Mouse (Mus musculus) Patski (cell line): ENCODE results near the gene Pkdcc. TPM values are rescaled to one million over a fixed set of nuclear protein-coding genes. Genes with fewer than 3 reads are reported as not detected.

ENCODE experiments used
- ATAC-seq: fragments of 100-300 bp; one replicate; pipeline ENCODE4 v1.8.0; 2021
- CTCF ChIA-PET: fragments of 350-600 bp; sonication (Branson Sonifier 250); formaldehyde crosslinking; loops from one replicate; lab custom pipeline; 2022; ENCODE audit warnings: inconsistent platforms; lab: Charles Lee
- POLR2A ChIA-PET: fragments of 350-600 bp; sonication (Branson Sonifier 250); formaldehyde crosslinking; loops from one replicate; lab custom pipeline; 2022; ENCODE audit warnings: antibody characterized with exemption, inconsistent platforms; lab: Charles Lee
- DNase-seq: peaks from one replicate; pipeline ENCODE4 v3.0.0-alpha.2; 2011; ENCODE audit warnings: low read depth, low spot score
- H3K27me3 ChIP-seq: fragments of 371-371 bp; one replicate; pipeline ENCODE4 v1.5.1; 2021
- CTCF ChIP-seq: fragments of 100-300 bp; IDR thresholded peaks from one replicate; pipeline ENCODE4 v1.5.1; 2021
- in situ Hi-C: fragments of 300-500 bp; cut with MboI; formaldehyde crosslinking; loops from 3 replicates; pipeline ENCODE4 v1.11.1; 2018; ENCODE audit warnings: low pct_unique_long_range_greater_than_20kb, mixed read lengths
- polyA plus RNA-seq: library from polyadenylated mRNA; unstranded; gene quantifications from one replicate; pipeline ENCODE4 v1.2.3, GENCODE M21; 2021

Gene Pkdcc
- polyA plus RNA-seq: 86.9 TPM

- TF ChIP-seq CTCF: no peak
- in situ Hi-C loops: no loop called here
- peak; percentile 88 for ATAC-seq
Measured at GRCm38 (mm10) chr17:83214674-83215528, at the start of gene Pkdcc. Gene Pkdcc (plus strand): TSS chr17:83215292.

GRCm38 (mm10) chr17:83166195-83166594, 48.9 kb upstream of the Pkdcc start:
- in situ Hi-C loops: no loop called here
- TF ChIP-seq CTCF: no peak
- DNase-seq: no peak
- no peaks in the 10 kb centered on the region for H3K27me3 ChIP-seq
- ATAC-seq: no peak
- CTCF ChIA-PET: interaction anchor here (1.0 to 1.6 kb wide), 3 partner anchors 15 to 109 kb away, joined by 3 to 4 read pairs (median 3); no protein-coding TSS in a partner anchor
- POLR2A ChIA-PET: interaction anchor here (0.8 to 1.4 kb wide), 4 partner anchors 11 to 52 kb away, joined by 3 to 4 read pairs (median 3); no protein-coding TSS in a partner anchor

More at GRCm38 (mm10) chr17:83214674-83215528, at the start of gene Pkdcc:
- H3K27me3 ChIP-seq: no peaks in the 10 kb centered on the region
- DNase-seq: no peak
- ChIA-PET CTCF (no interaction called here), POLR2A (interaction anchor here (0.6 to 1.2 kb wide), 7 partner anchors 13 to 230 kb away, joined by 3 to 4 read pairs (median 3); no protein-coding TSS in a partner anchor)

DNA sequence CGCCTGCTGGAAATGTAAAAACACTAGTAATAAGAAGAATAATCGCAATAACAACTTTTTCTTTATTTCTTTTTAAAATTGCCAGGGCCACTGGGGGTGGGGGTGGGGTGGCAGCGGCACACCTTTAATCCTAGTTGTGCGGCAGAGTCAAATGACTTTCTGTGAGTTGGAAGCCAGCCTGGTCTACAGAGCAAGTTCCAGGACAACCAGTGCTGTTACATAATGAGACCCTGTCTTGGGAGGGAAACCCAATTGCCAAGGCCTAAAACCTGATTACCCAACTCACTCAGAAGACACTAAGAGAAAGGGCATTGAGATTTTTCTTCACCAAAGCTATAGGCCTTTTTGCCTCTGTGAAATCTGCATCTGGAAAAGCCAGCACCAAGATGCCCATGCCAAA, 38.9 kb upstream of the Pkdcc start:
- no peaks in the 10 kb centered on the region for H3K27me3 ChIP-seq
- no peak for TF ChIP-seq CTCF
- ChIA-PET POLR2A (interaction anchor here (0.7 to 0.9 kb wide), 3 partner anchors 9 to 87 kb away, joined by 3 to 7 read pairs (median 3); no protein-coding TSS in a partner anchor), CTCF (interaction anchor here (1.3 to 2.6 kb wide), 2 partner anchors 17 to 28 kb away, joined by 3 to 8 read pairs; no protein-coding TSS in a partner anchor)
- in situ Hi-C loops: no loop called here
- ATAC-seq: no peak
- no peak for DNase-seq

- in situ Hi-C loops: no loop called here
- no peaks in the 10 kb centered on the region for H3K27me3 ChIP-seq
- CTCF ChIA-PET: interaction anchor here (0.8 to 0.9 kb wide), 2 partner anchors 16 to 93 kb away, joined by 3 read pairs; no protein-coding TSS in a partner anchor
- TF ChIP-seq CTCF: no peak
- POLR2A ChIA-PET: interaction anchor here (1.1 to 1.2 kb wide), 2 partner anchors 17 to 35 kb away, joined by 3 to 4 read pairs; no protein-coding TSS in a partner anchor
- peak; percentile 36 for ATAC-seq
- DNase-seq: no peak
Measured at GRCm38 (mm10) chr17:83178483-83179150, 36.5 kb upstream of the Pkdcc start.

GRCm38 (mm10) chr17:83179151-83179531, 36.0 kb upstream of the Pkdcc start:
- ChIA-PET POLR2A (interaction anchor here (1.1 kb wide), 1 partner anchor 34 kb away, joined by 4 read pairs; no protein-coding TSS in a partner anchor), CTCF (interaction anchor here (0.8 to 0.9 kb wide), 2 partner anchors 15 to 94 kb away, joined by 3 read pairs; no protein-coding TSS in a partner anchor)
- ATAC-seq (peak; percentile 29), DNase-seq (no peak)
- no peak for TF ChIP-seq CTCF
- in situ Hi-C loops: no loop called here
- H3K27me3 ChIP-seq: no peaks in the 10 kb centered on the region

DNA sequence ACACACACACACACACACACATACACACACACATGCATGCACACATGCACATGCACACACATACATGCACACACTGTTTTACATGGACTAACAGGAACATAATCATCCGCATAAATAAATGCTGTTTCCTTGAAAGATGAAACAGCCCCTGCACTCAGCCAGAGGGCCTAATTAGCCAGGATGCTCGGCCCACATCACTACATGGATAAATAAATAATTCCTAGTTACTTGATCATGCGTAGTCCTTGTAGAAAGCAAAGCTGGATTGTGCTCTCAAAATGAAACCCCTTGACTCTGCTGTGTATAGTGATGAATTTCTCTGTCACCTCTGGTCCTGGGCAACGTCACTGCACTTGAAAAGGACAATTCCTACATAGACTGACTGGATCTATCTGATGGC, 35.5 kb upstream of the Pkdcc start:
- POLR2A ChIA-PET: no interaction called here

DNA sequence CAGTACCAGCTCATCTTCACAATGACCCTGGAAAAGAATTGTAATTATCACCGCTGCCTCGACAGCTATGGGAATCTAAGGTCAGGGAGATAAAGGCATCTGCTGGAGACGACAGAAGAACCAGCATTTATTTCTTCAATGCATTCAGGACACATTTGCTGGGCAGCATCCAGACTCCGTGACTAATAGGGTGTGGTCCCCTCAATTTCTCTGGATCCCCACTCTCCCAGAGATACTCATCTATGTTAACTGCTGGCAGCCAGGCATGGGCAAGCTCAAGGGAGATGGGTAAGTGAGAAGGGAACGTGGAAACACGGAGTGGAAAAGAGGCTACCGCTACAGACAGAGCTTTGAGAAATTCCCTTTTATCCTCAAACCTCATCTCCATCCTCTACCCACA, 34.0 kb upstream of the Pkdcc start:
- ChIA-PET CTCF (interaction anchor here (1.1 kb wide), 1 partner anchor 14 kb away, joined by 3 read pairs; no protein-coding TSS in a partner anchor), POLR2A (interaction anchor here (1.1 kb wide), 2 partner anchors 10 to 15 kb away, joined by 3 read pairs; no protein-coding TSS in a partner anchor)
- no peak for DNase-seq
- no peak for ATAC-seq
- no peak for TF ChIP-seq CTCF
- in situ Hi-C loops: no loop called here
- H3K27me3 ChIP-seq: no peaks in the 10 kb centered on the region

More for the DNA sequence above, 35.5 kb upstream of the Pkdcc start:
- CTCF ChIA-PET: interaction anchor here (1.2 kb wide), 1 partner anchor 12 kb away, joined by 3 read pairs; no protein-coding TSS in a partner anchor
- DNase-seq (no peak), ATAC-seq (no peak)
- in situ Hi-C loops: no loop called here
- TF ChIP-seq CTCF: no peak
- no peaks in the 10 kb centered on the region for H3K27me3 ChIP-seq

DNA sequence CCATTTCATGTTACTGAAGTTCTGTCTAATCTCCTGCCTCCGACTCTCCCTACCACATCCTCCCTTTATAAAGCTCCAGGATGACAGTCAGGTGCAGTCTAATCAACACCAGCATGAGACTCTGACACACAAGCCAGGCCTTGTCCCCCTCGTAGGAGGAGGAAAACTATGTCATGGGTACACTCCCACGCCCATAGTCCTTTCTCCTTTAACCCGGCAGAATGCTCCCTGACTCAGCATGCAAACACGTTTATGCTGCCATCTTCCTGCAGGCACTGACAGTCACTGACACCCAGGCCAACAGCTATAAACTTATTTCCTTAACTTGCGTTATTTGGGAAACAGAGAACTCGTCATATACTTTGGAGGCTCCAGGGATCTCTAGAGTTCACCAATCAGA, 33.5 kb upstream of the Pkdcc start:
- POLR2A ChIA-PET: interaction anchor here (1.1 kb wide), 2 partner anchors 9 to 16 kb away, joined by 3 read pairs; no protein-coding TSS in a partner anchor
- CTCF ChIA-PET: interaction anchor here (1.1 kb wide), 1 partner anchor 15 kb away, joined by 3 read pairs; no protein-coding TSS in a partner anchor
- in situ Hi-C loops: no loop called here
- H3K27me3 ChIP-seq: no peaks in the 10 kb centered on the region
- TF ChIP-seq CTCF: no peak
- no peak for DNase-seq
- ATAC-seq: no peak

- CTCF ChIA-PET: no interaction called here
- in situ Hi-C loops: no loop called here
- POLR2A ChIA-PET: interaction anchor here (1.1 kb wide), 1 partner anchor 9 kb away, joined by 3 read pairs; no protein-coding TSS in a partner anchor
- ATAC-seq (no peak), DNase-seq (no peak)
- no peaks in the 10 kb centered on the region for H3K27me3 ChIP-seq
- TF ChIP-seq CTCF: no peak
Measured at GRCm38 (mm10) chr17:83182061-83182664, 32.9 kb upstream of the Pkdcc start.
